Mouse (Mus musculus) midbrain, postnatal 0 days (tissue): ENCODE results near the gene Taf3. TPM values are rescaled to one million over a fixed set of nuclear protein-coding genes. Genes with fewer than 3 reads are reported as not detected.

Experiments used
- ATAC-seq: fragments of 200-750 bp; cut with Nextera tagmentation; 2 replicates; pipeline ENCODE4 v1.8.0; 2017; ENCODE audit warnings: moderate number of reproducible peaks, mild to moderate bottlenecking, moderate TSS enrichment, moderate library complexity; ENCODE audit not compliant: low FRiP score
- DNase-seq: peaks from one replicate; pipeline ENCODE4 v3.0.0-alpha.2; 2015; ENCODE audit warnings: low spot score
- H3K27ac ChIP-seq: fragments of 300-500 bp; sonication (generic); 2 replicates; pipeline ENCODE4 v1.5.1; 2014; ENCODE audit warnings: low read depth, mild to moderate bottlenecking, low read length, mixed read lengths
- H3K27me3 ChIP-seq: fragments of 300-500 bp; sonication (generic); 2 replicates; pipeline ENCODE4 v1.6.1; 2014; ENCODE audit warnings: low read length, control low read depth, mixed read lengths; ENCODE audit not compliant: insufficient read depth
- H3K36me3 ChIP-seq: fragments of 300-500 bp; sonication (generic); 2 replicates; pipeline ENCODE4 v1.6.1; 2014; ENCODE audit warnings: low read length, control low read depth, mixed read lengths; ENCODE audit not compliant: insufficient read depth
- H3K4me1 ChIP-seq: fragments of 300-500 bp; sonication (generic); 2 replicates; pipeline ENCODE4 v1.6.1; 2014; ENCODE audit warnings: mild to moderate bottlenecking, control low read depth, antibody characterized with exemption, low read length, mixed read lengths; ENCODE audit not compliant: insufficient read depth
- H3K4me2 ChIP-seq: fragments of 300-500 bp; sonication (generic); 2 replicates; pipeline ENCODE4 v1.6.1; 2014; ENCODE audit warnings: low read depth, mild to moderate bottlenecking, low read length, mixed read lengths; ENCODE audit not compliant: poor library complexity, severe bottlenecking
- H3K4me3 ChIP-seq: fragments of 300-500 bp; sonication (generic); 2 replicates; pipeline ENCODE4 v1.5.1; 2014; ENCODE audit warnings: low read depth, mild to moderate bottlenecking, low read length, moderate library complexity
- H3K9ac ChIP-seq: fragments of 300-500 bp; sonication (generic); replicated peaks from 2 replicates; pipeline ENCODE4 v1.6.1; 2014; ENCODE audit warnings: mild to moderate bottlenecking, low read length, moderate library complexity, mixed read lengths; ENCODE audit not compliant: poor library complexity, severe bottlenecking
- H3K9me3 ChIP-seq: fragments of 300-500 bp; sonication (generic); 2 replicates; pipeline ENCODE4 v1.6.1; 2016; ENCODE audit warnings: low read length, control low read depth
- CTCF ChIP-seq: IDR thresholded peaks from 2 replicates; pipeline ENCODE4 v1.5.1; 2016; ENCODE audit warnings: antibody characterized with exemption, mild to moderate bottlenecking
- WGBS: fragments of 180-500 bp; shearing (Covaris S2); extraction: QIAGEN DNeasy Blood & Tissue Kit; methylation state at CpG from one replicate; pipeline ENCODE4 v1.1.7; 2014; 5-methylcytosine and 5-hydroxymethylcytosine counted together
- polyA plus RNA-seq: library from polyadenylated mRNA; unstranded; fragments of >200 nt; fragmentation: Nextera tagmentation; extraction: Ambion mirVana; gene quantifications from 2 replicates; pipeline ENCODE4 v1.2.1, GENCODE M21; 2015
- total RNA-seq: library from RNA; depleted of rRNA; stranded (reverse); fragments of >200 nt; gene quantifications from 2 replicates; pipeline ENCODE4 v1.2.3, GENCODE M21; 2014

The Taf3 gene
- total and polyA plus RNA-seq, 2 experiments from 2014 or later, result 5.4 to 10.8 TPM

DNA sequence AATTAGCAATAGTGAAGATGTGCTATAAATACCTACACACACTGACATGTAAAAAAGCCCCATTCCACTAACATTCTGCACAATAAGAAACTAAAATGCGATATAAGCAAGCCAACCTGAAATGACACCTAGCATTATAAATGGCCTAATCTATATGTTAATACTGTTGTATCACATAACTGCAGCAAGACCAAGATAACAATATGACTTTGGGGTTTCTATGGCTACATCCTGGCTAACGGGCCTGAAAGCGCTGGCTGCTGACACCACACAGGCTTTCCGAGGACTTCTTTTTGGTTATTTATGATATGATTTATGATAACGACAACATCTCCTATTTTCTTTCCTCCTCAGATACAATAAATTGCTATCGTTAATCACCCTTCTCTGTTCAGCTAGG lies 90.4 kb downstream of the Taf3 start:
- Histone ChIP-seq H3K9me3 (no peaks in the 10 kb centered on the region), H3K36me3 (no peaks in the 10 kb centered on the region), H3K4me3 (no peak overlapping the region), H3K27me3 (no peaks in the 10 kb centered on the region), H3K4me1 (no peaks in the 10 kb centered on the region), H3K4me2 (no peak overlapping the region), H3K9ac (no peak overlapping the region), H3K27ac (no peak overlapping the region)
- DNase-seq (no peak), ATAC-seq (no peak)
- no peak for TF ChIP-seq CTCF
- 54% methylated on average over 6 of the region's 6 CpGs for WGBS

GRCm38 (mm10) chr2:9956546-9956945 lies 91.8 kb downstream of the Taf3 start:
- no peak overlapping the region for H3K9ac ChIP-seq

DNA sequence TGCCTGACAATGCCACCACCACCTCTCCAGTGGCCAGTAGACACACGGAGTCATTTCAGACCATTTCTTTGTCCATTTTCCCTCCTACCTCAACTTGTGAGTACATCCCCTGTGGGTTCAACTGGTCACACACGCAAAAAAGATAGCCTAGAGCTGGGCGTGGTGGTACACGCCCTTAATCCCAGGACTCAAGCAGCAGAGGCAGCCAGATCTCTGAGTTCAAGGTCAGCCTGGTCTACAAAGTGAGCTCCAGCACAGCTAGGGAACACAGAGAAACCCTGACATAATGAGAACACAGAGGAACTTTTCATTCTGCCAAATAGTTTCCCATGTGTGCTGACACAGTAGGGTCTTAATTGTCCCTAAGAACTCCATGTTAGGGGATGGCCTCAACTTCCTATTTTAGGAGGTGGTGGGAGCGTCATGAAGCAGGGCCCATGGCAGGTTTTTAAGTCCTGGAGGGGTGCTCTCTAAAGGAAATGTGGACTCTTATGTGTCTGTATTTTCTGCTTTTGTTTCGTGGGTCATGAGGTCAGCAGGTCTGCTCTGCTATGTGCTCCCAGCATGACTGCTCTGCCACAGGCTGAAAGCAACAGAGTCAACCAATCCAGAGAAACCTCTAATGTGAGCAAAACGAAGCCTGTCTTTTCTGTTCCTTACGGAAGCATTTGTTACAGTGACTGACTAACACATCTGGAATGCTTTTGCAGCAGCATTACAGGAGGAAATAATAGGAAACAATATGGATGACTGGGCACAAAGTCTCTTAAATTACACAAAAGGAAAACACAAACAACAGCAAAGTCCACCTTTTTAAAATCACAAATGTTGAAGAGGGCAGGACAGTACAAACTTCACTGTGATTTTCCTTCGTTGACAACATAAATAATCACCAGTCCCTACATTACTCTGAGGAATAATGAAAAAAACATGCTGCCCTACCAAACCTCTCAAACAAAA lies 92.5 kb downstream of the Taf3 start:
- Histone ChIP-seq H3K27ac (no peak overlapping the region), H3K36me3 (no peaks in the 10 kb centered on the region), H3K9ac (no peak overlapping the region), H3K9me3 (no peaks in the 10 kb centered on the region), H3K4me1 (no peaks in the 10 kb centered on the region), H3K4me2 (no peak overlapping the region), H3K27me3 (no peaks in the 10 kb centered on the region), H3K4me3 (no peak overlapping the region)
- WGBS, result 58% methylated on average over 9 of the region's 9 CpGs
- ATAC-seq (no peak), DNase-seq (no peak)
- TF ChIP-seq CTCF, result no peak

More at GRCm38 (mm10) chr2:9956546-9956945, 91.8 kb downstream of the Taf3 start:
- H3K36me3 ChIP-seq, result no peaks in the 10 kb centered on the region
- H3K4me1 ChIP-seq, result no peaks in the 10 kb centered on the region
- no peaks in the 10 kb centered on the region for H3K9me3 ChIP-seq
- no peak for TF ChIP-seq CTCF
- ATAC-seq, result no peak
- H3K4me3 ChIP-seq, result no peak overlapping the region
- WGBS, result 64% methylated on average over 2 of the region's 2 CpGs
- no peaks in the 10 kb centered on the region for H3K27me3 ChIP-seq
- DNase-seq, result no peak
- H3K27ac ChIP-seq, result no peak overlapping the region
- no peak overlapping the region for H3K4me2 ChIP-seq

- DNase-seq, result no peak
- H3K4me2 ChIP-seq, result no peak overlapping the region
- H3K4me1 ChIP-seq, result no peaks in the 10 kb centered on the region
- TF ChIP-seq CTCF, result no peak
- no peak for ATAC-seq
- H3K27ac ChIP-seq, result no peak overlapping the region
- H3K27me3 ChIP-seq, result no peaks in the 10 kb centered on the region
- H3K36me3 ChIP-seq, result no peaks in the 10 kb centered on the region
- H3K9me3 ChIP-seq, result no peaks in the 10 kb centered on the region
- no peak overlapping the region for H3K4me3 ChIP-seq
- no peak overlapping the region for H3K9ac ChIP-seq
- 80% methylated on average over 3 of the region's 3 CpGs for WGBS
These were observed 101.7 kb downstream of the Taf3 start for GRCm38 (mm10) chr2:9946739-9947138.

- H3K27me3 ChIP-seq, result no peaks in the 10 kb centered on the region
- ATAC-seq (no peak), DNase-seq (no peak)
- no peaks in the 10 kb centered on the region for H3K36me3 ChIP-seq
- H3K9me3 ChIP-seq, result no peaks in the 10 kb centered on the region
- no peak overlapping the region for H3K4me3 ChIP-seq
- no peak for TF ChIP-seq CTCF
- H3K4me2 ChIP-seq, result no peak overlapping the region
- no peak overlapping the region for H3K27ac ChIP-seq
- WGBS, result 76% methylated on average over 4 of the region's 4 CpGs
- no peaks in the 10 kb centered on the region for H3K4me1 ChIP-seq
- no peak overlapping the region for H3K9ac ChIP-seq
These were observed 102.8 kb downstream of the Taf3 start for GRCm38 (mm10) chr2:9945611-9946010.

GRCm38 (mm10) chr2:9943011-9943410 lies 105.4 kb downstream of the Taf3 start:
- H3K27me3 ChIP-seq, result no peaks in the 10 kb centered on the region
- H3K4me3 ChIP-seq, result no peak overlapping the region
- WGBS, result 93% methylated on average over 1 of the region's 1 CpGs
- H3K4me1 ChIP-seq, result no peaks in the 10 kb centered on the region
- TF ChIP-seq CTCF, result no peak
- H3K36me3 ChIP-seq, result no peaks in the 10 kb centered on the region
- ATAC-seq, result no peak
- no peak for DNase-seq
- H3K9ac ChIP-seq, result no peak overlapping the region
- H3K27ac ChIP-seq, result no peak overlapping the region
- H3K9me3 ChIP-seq, result no peaks in the 10 kb centered on the region
- H3K4me2 ChIP-seq, result no peak overlapping the region
